Mouse (Mus musculus): ENCODE data around the gene Pik3ip1. TPM values are rescaled to one million over a fixed set of nuclear protein-coding genes. Genes with fewer than 3 reads are reported as not detected.

Pik3ip1 gene
- polyA plus RNA-seq, 1 experiment, result 1.4 TPM

- H3K4me1 ChIP-seq (ENCODE audit: control insufficient read depth, insufficient read depth, insufficient read length, low read length), result peaks cover 18% of the 10 kb centered on the region
- H3K4me3 ChIP-seq (ENCODE audit: insufficient read depth, low read depth, low read length), result no peak overlapping the region
- no peak overlapping the region for H3K27ac ChIP-seq (replicated peaks; ENCODE audit: low read depth, low read length)
Measured at GRCm38 (mm10) chr11:3294641-3295040, 35.6 kb upstream of the Pik3ip1 start.

DNA sequence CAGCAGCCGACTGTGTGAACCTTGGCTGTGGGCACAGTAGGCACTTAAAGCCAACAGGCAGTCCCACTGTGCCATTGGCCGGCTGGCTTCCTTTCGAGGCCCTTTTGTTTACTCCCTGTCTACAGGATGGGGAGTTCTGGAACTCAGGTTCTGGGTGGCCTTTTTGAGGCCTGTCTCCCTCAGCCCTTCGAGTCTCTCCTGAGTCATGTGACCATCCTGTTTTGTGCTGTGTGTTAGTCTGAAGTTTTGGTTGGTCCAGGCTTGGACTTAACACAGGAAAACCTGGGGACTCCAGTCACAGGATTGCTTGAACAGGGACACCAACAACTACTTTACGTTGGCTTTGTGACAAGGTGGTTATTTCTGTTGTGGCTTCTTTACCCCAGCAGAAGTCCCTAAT, 34.1 kb upstream of the Pik3ip1 start:
- Histone ChIP-seq H3K4me1 (ENCODE audit: control insufficient read depth, insufficient read depth, insufficient read length, low read length) (peaks cover 18% of the 10 kb centered on the region), H3K4me3 (ENCODE audit: insufficient read depth, low read depth, low read length) (no peak overlapping the region), H3K27ac (replicated peaks; ENCODE audit: low read depth, low read length) (no peak overlapping the region)

DNA sequence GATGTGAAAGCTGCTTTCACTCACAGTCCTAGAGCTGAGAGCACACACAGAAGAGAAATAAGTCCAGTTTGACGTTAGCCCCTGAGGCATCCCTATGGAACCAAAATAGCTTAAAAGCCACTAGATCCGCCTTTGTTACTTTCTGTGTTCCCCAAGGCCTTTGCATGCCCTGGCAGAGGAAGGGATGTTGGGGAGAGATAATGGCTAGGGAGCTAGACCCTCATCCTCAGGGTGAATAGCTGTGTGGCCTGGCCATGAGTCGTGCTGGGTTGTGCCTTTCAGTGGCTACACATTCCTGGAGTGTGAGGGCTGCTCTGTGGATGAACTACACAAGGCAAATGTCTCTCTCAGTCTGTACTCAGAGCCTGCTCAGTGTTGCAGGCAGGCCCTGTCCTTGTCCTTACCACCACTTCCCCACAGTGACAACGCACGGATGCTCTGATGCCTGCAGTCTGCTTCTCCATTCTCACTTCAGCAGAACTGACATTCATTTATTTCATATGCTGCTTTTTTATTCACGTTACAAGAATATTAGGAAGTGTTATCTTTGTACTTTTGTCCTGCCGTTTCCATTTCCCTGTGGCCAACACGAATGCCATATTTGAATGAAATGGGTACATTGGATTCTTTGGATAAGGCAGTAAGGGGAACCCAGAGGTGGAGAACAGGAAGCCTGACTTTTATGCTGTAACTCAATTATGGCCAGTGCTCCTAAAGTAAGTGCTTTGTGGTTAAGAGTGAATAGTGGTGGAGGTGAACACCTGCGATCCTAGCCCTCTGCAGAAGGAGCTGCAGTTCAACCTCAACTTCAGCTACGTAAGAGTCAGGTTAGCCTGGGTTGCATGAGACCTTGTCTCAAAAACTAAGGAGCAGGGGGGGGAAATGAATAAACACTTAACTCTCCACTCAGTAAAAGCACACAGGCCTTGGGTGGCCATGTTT, 32.1 kb upstream of the Pik3ip1 start:
- no peak overlapping the region for H3K27ac ChIP-seq (replicated peaks; ENCODE audit: low read depth, low read length)
- no peak overlapping the region for H3K4me3 ChIP-seq (ENCODE audit: insufficient read depth, low read depth, low read length)
- H3K4me1 ChIP-seq (ENCODE audit: control insufficient read depth, insufficient read depth, insufficient read length, low read length), result peaks cover 2% of the 10 kb centered on the region; the same call in 1 of the 2 replicates

GRCm38 (mm10) chr11:3298813-3299185, 31.4 kb upstream of the Pik3ip1 start:
- Histone ChIP-seq H3K4me1 (ENCODE audit: control insufficient read depth, insufficient read depth, insufficient read length, low read length) (no peaks in the 10 kb centered on the region), H3K27ac (replicated peaks; ENCODE audit: low read depth, low read length) (no peak overlapping the region), H3K4me3 (ENCODE audit: insufficient read depth, low read depth, low read length) (no peak overlapping the region)

GRCm38 (mm10) chr11:3301075-3301474, 29.1 kb upstream of the Pik3ip1 start:
- H3K4me3 ChIP-seq (ENCODE audit: insufficient read depth, low read depth, low read length), result no peak overlapping the region
- H3K27ac ChIP-seq (replicated peaks; ENCODE audit: low read depth, low read length), result no peak overlapping the region
- no peaks in the 10 kb centered on the region for H3K4me1 ChIP-seq (ENCODE audit: control insufficient read depth, insufficient read depth, insufficient read length, low read length)

- Histone ChIP-seq H3K27ac (replicated peaks; ENCODE audit: low read depth, low read length) (no peak overlapping the region), H3K4me1 (ENCODE audit: control insufficient read depth, insufficient read depth, insufficient read length, low read length) (no peaks in the 10 kb centered on the region), H3K4me3 (ENCODE audit: insufficient read depth, low read depth, low read length) (no peak overlapping the region)
Measured at GRCm38 (mm10) chr11:3302385-3302784, 27.8 kb upstream of the Pik3ip1 start.

- H3K4me3 ChIP-seq (ENCODE audit: insufficient read depth, low read depth, low read length), result no peak overlapping the region
- no peak overlapping the region for H3K27ac ChIP-seq (replicated peaks; ENCODE audit: low read depth, low read length)
Measured at GRCm38 (mm10) chr11:3302792-3303191, 27.4 kb upstream of the Pik3ip1 start.

DNA sequence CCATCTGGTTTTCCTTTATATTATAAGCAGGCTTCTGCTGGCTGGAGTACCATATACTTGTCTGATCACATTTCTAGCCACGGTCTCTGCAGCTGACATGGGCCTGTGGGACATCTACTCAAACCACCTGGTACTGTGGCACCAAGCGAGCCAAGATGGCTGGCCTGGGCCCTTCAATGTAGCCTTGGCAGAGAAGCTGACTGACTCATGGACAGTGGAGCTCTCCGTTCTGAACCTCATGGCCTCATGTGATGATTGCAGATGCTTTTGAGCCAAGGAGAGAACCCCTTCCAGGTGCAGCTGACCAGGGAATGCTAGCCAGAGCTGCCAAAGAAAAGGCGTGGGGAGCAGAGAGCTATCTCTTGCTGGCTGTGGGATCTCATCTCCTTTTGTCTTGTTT, 24.4 kb upstream of the Pik3ip1 start:
- no peak overlapping the region for H3K27ac ChIP-seq (replicated peaks; ENCODE audit: low read depth, low read length)
- no peaks in the 10 kb centered on the region for H3K4me1 ChIP-seq (ENCODE audit: control insufficient read depth, insufficient read depth, insufficient read length, low read length)
- no peak overlapping the region for H3K4me3 ChIP-seq (ENCODE audit: insufficient read depth, low read depth, low read length)

More at GRCm38 (mm10) chr11:3302792-3303191, 27.4 kb upstream of the Pik3ip1 start:
- H3K4me1 ChIP-seq (ENCODE audit: control insufficient read depth, insufficient read depth, insufficient read length, low read length), result no peaks in the 10 kb centered on the region

- Histone ChIP-seq H3K4me1 (ENCODE audit: control insufficient read depth, insufficient read depth, insufficient read length, low read length) (no peaks in the 10 kb centered on the region), H3K4me3 (ENCODE audit: insufficient read depth, low read depth, low read length) (no peak overlapping the region), H3K27ac (replicated peaks; ENCODE audit: low read depth, low read length) (no peak overlapping the region)
Measured at GRCm38 (mm10) chr11:3307875-3308274, 22.3 kb upstream of the Pik3ip1 start.

DNA sequence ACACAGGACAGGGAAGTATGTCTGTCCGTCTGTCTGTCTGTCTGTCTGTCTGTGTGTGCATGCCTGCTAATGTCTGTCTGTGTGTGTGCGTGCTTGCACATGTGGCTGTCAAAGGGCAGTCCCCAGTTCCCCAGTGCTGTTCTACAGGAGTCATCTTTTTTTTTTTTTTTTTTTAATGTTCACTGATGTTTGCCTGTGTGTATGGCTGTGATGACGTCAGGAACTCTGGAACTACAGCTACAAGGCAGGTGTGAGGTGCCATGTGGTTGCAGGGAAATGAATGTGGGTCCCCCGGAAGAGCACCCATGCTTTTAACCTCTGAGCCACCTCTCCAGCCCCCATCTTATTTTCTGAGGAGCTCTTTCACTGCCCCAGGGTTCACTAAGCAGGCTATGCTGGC, 20.3 kb upstream of the Pik3ip1 start:
- Histone ChIP-seq H3K4me3 (ENCODE audit: insufficient read depth, low read depth, low read length) (no peak overlapping the region), H3K27ac (replicated peaks; ENCODE audit: low read depth, low read length) (no peak overlapping the region), H3K4me1 (ENCODE audit: control insufficient read depth, insufficient read depth, insufficient read length, low read length) (no peaks in the 10 kb centered on the region)

- Histone ChIP-seq H3K27ac (replicated peaks; ENCODE audit: low read depth, low read length) (no peak overlapping the region), H3K4me3 (ENCODE audit: insufficient read depth, low read depth, low read length) (no peak overlapping the region), H3K4me1 (ENCODE audit: control insufficient read depth, insufficient read depth, insufficient read length, low read length) (no peaks in the 10 kb centered on the region)
Measured at GRCm38 (mm10) chr11:3310789-3311585, 19.2 kb upstream of the Pik3ip1 start.

- Histone ChIP-seq H3K4me1 (ENCODE audit: control insufficient read depth, insufficient read depth, insufficient read length, low read length) (no peaks in the 10 kb centered on the region), H3K4me3 (ENCODE audit: insufficient read depth, low read depth, low read length) (no peak overlapping the region), H3K27ac (replicated peaks; ENCODE audit: low read depth, low read length) (no peak overlapping the region)
Measured at GRCm38 (mm10) chr11:3311586-3312347, 18.4 kb upstream of the Pik3ip1 start.

DNA sequence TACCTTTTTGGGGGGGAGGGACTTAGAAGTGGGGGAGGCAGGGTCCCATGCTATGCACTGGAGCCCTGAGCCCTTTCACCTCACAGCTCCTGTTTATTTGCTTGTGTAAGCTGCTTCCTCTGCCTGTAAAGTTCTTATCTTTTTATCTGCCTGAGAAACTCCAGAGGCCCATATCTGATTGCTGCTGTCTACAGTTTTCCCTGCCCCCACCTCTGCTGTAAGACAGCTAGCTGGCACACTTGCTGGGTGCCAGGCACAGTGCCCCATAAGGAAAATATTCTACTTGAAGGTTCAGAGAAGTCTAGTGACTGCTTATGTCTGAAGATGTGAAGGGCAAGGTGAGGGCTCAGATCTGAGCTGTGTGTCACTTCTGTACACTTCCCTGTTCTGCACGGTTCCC, 16.9 kb upstream of the Pik3ip1 start:
- Histone ChIP-seq H3K4me3 (ENCODE audit: insufficient read depth, low read depth, low read length) (no peak overlapping the region), H3K27ac (replicated peaks; ENCODE audit: low read depth, low read length) (no peak overlapping the region), H3K4me1 (ENCODE audit: control insufficient read depth, insufficient read depth, insufficient read length, low read length) (no peaks in the 10 kb centered on the region)

GRCm38 (mm10) chr11:3314148-3314547, 16.1 kb upstream of the Pik3ip1 start:
- Histone ChIP-seq H3K27ac (replicated peaks; ENCODE audit: low read depth, low read length) (no peak overlapping the region), H3K4me3 (ENCODE audit: insufficient read depth, low read depth, low read length) (no peak overlapping the region), H3K4me1 (ENCODE audit: control insufficient read depth, insufficient read depth, insufficient read length, low read length) (no peaks in the 10 kb centered on the region)

GRCm38 (mm10) chr11:3318286-3318685, 11.9 kb upstream of the Pik3ip1 start:
- Histone ChIP-seq H3K4me1 (ENCODE audit: control insufficient read depth, insufficient read depth, insufficient read length, low read length) (no peaks in the 10 kb centered on the region), H3K4me3 (ENCODE audit: insufficient read depth, low read depth, low read length) (no peak overlapping the region), H3K27ac (replicated peaks; ENCODE audit: low read depth, low read length) (no peak overlapping the region)
